ENCODE assay signal across 9 mouse cellular contexts in the genomic region with DNA sequence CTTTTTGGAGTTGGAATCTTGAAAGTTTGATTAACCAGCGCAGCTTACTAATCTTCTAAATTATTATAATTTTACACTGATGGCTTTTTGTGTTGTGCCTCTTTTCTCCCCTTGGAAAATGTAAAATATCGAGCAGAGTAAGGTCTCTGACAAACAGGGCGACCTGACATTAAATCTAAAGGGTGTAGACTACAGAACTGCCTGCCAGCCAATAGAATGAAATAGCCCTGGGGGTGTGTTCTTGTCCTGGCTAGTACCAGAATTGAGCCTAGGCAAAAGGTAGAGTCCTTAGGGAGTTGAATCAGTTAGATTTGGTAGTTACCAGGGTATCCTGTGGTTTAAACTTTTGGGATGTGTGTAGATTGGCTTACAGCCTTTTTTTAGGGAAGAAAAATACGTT. TPM values are rescaled to one million over a fixed set of nuclear protein-coding genes. Genes with fewer than 3 reads are reported as not detected.
DNase-seq lines count a peak whose midpoint lies in the region; ATAC-seq and TF ChIP-seq lines count a peak whose summit lies in the region.
"Had no signal": no experiment of that assay in that cellular context is flagged by ENCODE, and none has a peak within 500 bp of the region (broad histone marks: within the 10 kb centered on the region; RNA-seq: fewer than 3 reads in every experiment).

No protein-coding gene starts in this region.

- intact Hi-C loops in gastrocnemius, adult 2 months (cut with DNase I): loop anchor here (5.0 to 10.0 kb wide), 3 partner anchors 34 to 363 kb away; partner anchors contain the start of gene Wapl

- TF ChIP-seq CTCF in gastrocnemius, adult 2 months (IDR thresholded peaks at IDR 0.05): no peak
- TF ChIP-seq CTCF in forebrain, postnatal 0 days (IDR thresholded peaks at IDR 0.05; ENCODE audit: low read depth): no peak
- TF ChIP-seq CTCF in kidney, postnatal 0 days (IDR thresholded peaks at IDR 0.05; ENCODE audit: low read depth): no peak

- H3K36me3 ChIP-seq in forebrain, postnatal 0 days (ENCODE audit: insufficient read depth): no peaks in the 10 kb centered on the region
- no peaks in the 10 kb centered on the region for H3K36me3 ChIP-seq in kidney, postnatal 0 days (ENCODE audit: insufficient read depth, low read length)
- H3K36me3 ChIP-seq in neural tube, embryonic 11.5 days (ENCODE audit: control insufficient read depth, insufficient read depth, low read length): no peaks in the 10 kb centered on the region

- WGBS in forebrain, postnatal 0 days: 2% methylated on average over 4 of the region's 4 CpGs
- WGBS in kidney, postnatal 0 days: 2% methylated on average over 4 of the region's 4 CpGs
- 2% methylated on average over 4 of the region's 4 CpGs for WGBS in neural tube, embryonic 11.5 days

- H3K9me3 ChIP-seq in forebrain, postnatal 0 days (ENCODE audit: low read length): no peaks in the 10 kb centered on the region
- H3K9me3 ChIP-seq in kidney, postnatal 0 days (replicated peaks; ENCODE audit: low read length): no peaks in the 10 kb centered on the region
- H3K9me3 ChIP-seq in neural tube, embryonic 11.5 days (ENCODE audit: control insufficient read depth, low read length): no peaks in the 10 kb centered on the region

- peak overlapping the region; percentile 68 for H3K4me2 ChIP-seq in forebrain, postnatal 0 days (ENCODE audit: low read depth)
- peak overlapping the region; percentile 72 for H3K4me2 ChIP-seq in kidney, postnatal 0 days (ENCODE audit: low read length)
- peak overlapping the region; percentile 69 for H3K4me2 ChIP-seq in neural tube, embryonic 11.5 days (ENCODE audit: low read depth)

- no peak for ATAC-seq in forebrain, postnatal 0 days
- ATAC-seq in kidney, postnatal 0 days (replicated peaks; ENCODE audit: low FRiP score, low read depth): no peak
- ATAC-seq in neural tube, embryonic 11.5 days (ENCODE audit: insufficient read depth, low FRiP score, low TSS enrichment): no peak

- H3K27ac ChIP-seq in gastrocnemius, adult 2 months: peak overlapping the region; percentile 97
- peak overlapping the region; percentile 93 for H3K27ac ChIP-seq in forebrain, postnatal 0 days (ENCODE audit: low read depth, low read length)
- peak overlapping the region; percentile 99 for H3K27ac ChIP-seq in kidney, postnatal 0 days
- H3K27ac ChIP-seq in neural tube, embryonic 11.5 days (ENCODE audit: low read depth, low read length): no peak overlapping the region

- H3K4me3 ChIP-seq in gastrocnemius, adult 2 months: peak overlapping the region; percentile 88
- peak overlapping the region; percentile 96 for H3K4me3 ChIP-seq in forebrain, postnatal 0 days (ENCODE audit: low read depth, low read length)
- peak overlapping the region; percentile 97 for H3K4me3 ChIP-seq in kidney, postnatal 0 days (replicated peaks; ENCODE audit: low read depth, low read length)
- peak overlapping the region; percentile 89 for H3K4me3 ChIP-seq in neural tube, embryonic 11.5 days (ENCODE audit: low read depth, low read length)

- peak; percentile 24 for DNase-seq in gastrocnemius, adult 2 months
- no peak for DNase-seq in gastrocnemius, postnatal 25 days
- peak; percentile 43 for DNase-seq in Muller cell, postnatal 12 days (ENCODE audit: inconsistent ontology term)
- peak; percentile 14 for DNase-seq in forebrain, postnatal 0 days
- peak; percentile 68 for DNase-seq in kidney, postnatal 0 days (ENCODE audit: low spot score)
- peak; percentile 24 for DNase-seq in neural tube, embryonic 11.5 days (ENCODE audit: low spot score)
- DNase-seq in left cerebral cortex, adult 11 months (ENCODE audit: low spot score): no peak
- DNase-seq in layer of hippocampus, postnatal 14 days (ENCODE audit: low spot score in 2 of 2): no peak

- H3K27me3 ChIP-seq in forebrain, postnatal 0 days (ENCODE audit: insufficient read depth, low read length): no peaks in the 10 kb centered on the region
- no peaks in the 10 kb centered on the region for H3K27me3 ChIP-seq in kidney, postnatal 0 days (ENCODE audit: insufficient read depth, low read length)
- no peaks in the 10 kb centered on the region for H3K27me3 ChIP-seq in neural tube, embryonic 11.5 days (ENCODE audit: control insufficient read depth, insufficient read depth, low read length)

- H3K9ac ChIP-seq in forebrain, postnatal 0 days: peak overlapping the region; percentile 96
- H3K9ac ChIP-seq in kidney, postnatal 0 days (ENCODE audit: low read depth, low read length): peak overlapping the region; percentile 98
- peak overlapping the region; percentile 95 for H3K9ac ChIP-seq in neural tube, embryonic 11.5 days (ENCODE audit: low read length)

- peaks cover 10% of the 10 kb centered on the region for H3K4me1 ChIP-seq in forebrain, postnatal 0 days (ENCODE audit: insufficient read depth)
- 0 out of 2 replicates have a peak, but pooled peaks cover 4% of the 10 kb centered on the region for H3K4me1 ChIP-seq in kidney, postnatal 0 days (replicated peaks; ENCODE audit: insufficient read depth, low read length)
- H3K4me1 ChIP-seq in neural tube, embryonic 11.5 days (ENCODE audit: control insufficient read depth, insufficient read depth, low read length): peaks cover 13% of the 10 kb centered on the region; the same call in 1 of the 2 replicates

RNA-seq across cellular contexts. Expression of gene Glud1, which starts 1.2 kb away (rescaled TPM):
- 100 to 1,000 TPM; 112 to 139 TPM for total RNA-seq in gastrocnemius, adult 2 months (2021)
- 100 to 1,000 TPM; 124 to 137 TPM for total RNA-seq in gastrocnemius, postnatal 25 days (2021)
- total RNA-seq in forebrain, postnatal 0 days (2014; rRNA removed): 179 and 182 TPM in 2 replicates
- polyA plus RNA-seq in forebrain, postnatal 0 days (2015; fragmentation: Nextera tagmentation; extraction: Ambion mirVana): 96.4 and 114 TPM in 2 replicates
- polyA plus RNA-seq in kidney, postnatal 0 days (2015; fragmentation: Nextera tagmentation; extraction: Ambion mirVana): 160 and 161 TPM in 2 replicates
- 96.0 and 97.3 TPM in 2 replicates for polyA plus RNA-seq in neural tube, embryonic 11.5 days (2014; fragmentation: Nextera tagmentation; extraction: Ambion mirVana)
- 100 to 1,000 TPM; 364 to 392 TPM for total RNA-seq in layer of hippocampus, postnatal 14 days (2021)

RNA-seq across cellular contexts. Expression of gene Shld2, which starts 1.4 kb away (rescaled TPM):
- 10 to 100 TPM; 10.7 to 11.8 TPM for total RNA-seq in gastrocnemius, adult 2 months (2021)
- 1 to 10 TPM; 8.6 to 9.0 TPM for total RNA-seq in gastrocnemius, postnatal 25 days (2021)
- total RNA-seq in forebrain, postnatal 0 days (2014; rRNA removed): 6.3 and 22.0 TPM in 2 replicates
- polyA plus RNA-seq in forebrain, postnatal 0 days (2015; fragmentation: Nextera tagmentation; extraction: Ambion mirVana): 4.9 and 7.6 TPM in 2 replicates
- polyA plus RNA-seq in kidney, postnatal 0 days (2015; fragmentation: Nextera tagmentation; extraction: Ambion mirVana): 11.5 and 11.8 TPM in 2 replicates
- 7.7 and 8.8 TPM in 2 replicates for polyA plus RNA-seq in neural tube, embryonic 11.5 days (2014; fragmentation: Nextera tagmentation; extraction: Ambion mirVana)
- total RNA-seq in layer of hippocampus, postnatal 14 days (2021): 10 to 100 TPM in 1 of 2 experiments, 1 to 10 TPM in 1; 9.7 to 14.5 TPM

RNA-seq across cellular contexts. Expression of gene Fam25c, which starts 43.5 kb away (rescaled TPM):
- total RNA-seq in gastrocnemius, adult 2 months (2021): not detected
- 1 to 10 TPM in 1 of 2 experiments, under 1 TPM in 1; 0.82 to 1.3 TPM for total RNA-seq in gastrocnemius, postnatal 25 days (2021)
- total RNA-seq in forebrain, postnatal 0 days (2014; rRNA removed): not detected in 2 replicates
- polyA plus RNA-seq in forebrain, postnatal 0 days (2015; fragmentation: Nextera tagmentation; extraction: Ambion mirVana): not detected in 2 replicates
- 8.1 and 15.2 TPM in 2 replicates for polyA plus RNA-seq in kidney, postnatal 0 days (2015; fragmentation: Nextera tagmentation; extraction: Ambion mirVana)
- polyA plus RNA-seq in neural tube, embryonic 11.5 days (2014; fragmentation: Nextera tagmentation; extraction: Ambion mirVana): not detected in 2 replicates
- total RNA-seq in layer of hippocampus, postnatal 14 days (2021): not detected
- total RNA-seq: neutrophil, adult 5-6 weeks had no signal

Comparison
In these comparisons a context has a peak if more than half of its experiments do, and no peak if none do; other contexts are left out.
1. DNase-seq: peak in gastrocnemius, adult 2 months (single experiment), Muller cell, postnatal 12 days (single experiment), forebrain, postnatal 0 days (single experiment), kidney, postnatal 0 days (single experiment) and neural tube, embryonic 11.5 days (single experiment); none in gastrocnemius, postnatal 25 days (single experiment), left cerebral cortex, adult 11 months (single experiment) and layer of hippocampus, postnatal 14 days (0 of 2).
2. Peak in every context shown above with its lines, with median percentiles within 50 percentile points of each other: H3K4me3 ChIP-seq, H3K4me2 ChIP-seq and H3K9ac ChIP-seq.